Mouse (Mus musculus): ENCODE measurements around the gene Nyx. TPM values are rescaled to one million over a fixed set of nuclear protein-coding genes. Genes with fewer than 3 reads are reported as not detected.

Nyx gene
- total RNA-seq (2012; rRNA removed) (0.13 and 0.31 TPM in 2 replicates), polyA plus RNA-seq (2012; ENCODE audit: insufficient read depth in 1 of 2, insufficient read length in 2 of 2, low read depth in 1 of 2, low replicate concordance in 2 of 2, missing spikeins in 1 of 2) (under 1 TPM in 1 of 2 experiments, not detected in 1; 0.11 TPM)

DNA sequence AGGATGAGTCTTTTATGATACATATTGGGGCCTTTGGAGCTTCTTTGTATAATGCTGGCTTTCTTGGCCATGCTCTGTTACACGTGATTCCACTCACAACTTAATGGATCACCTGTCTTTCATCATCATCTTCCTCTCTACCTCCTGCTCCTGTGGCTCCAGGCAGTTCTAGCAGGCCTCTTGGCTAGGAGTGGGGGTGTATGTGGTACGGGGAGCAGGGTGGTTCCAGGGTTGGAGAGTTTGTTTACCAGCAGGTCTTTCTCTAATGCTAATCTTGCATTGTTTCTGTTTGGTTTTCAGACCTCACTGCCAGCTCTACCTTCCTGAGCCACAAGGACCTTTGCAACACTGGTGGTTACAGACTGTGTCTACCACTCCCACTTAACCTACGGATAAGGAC is at the start of gene Nyx:
Gene Nyx, plus strand, starts transcription at position 301 of the 400 bp plus-strand sequence.
- TF ChIP-seq ZNF384 (IDR thresholded peaks at IDR 0.05; ENCODE audit: low read depth, low read length) (no peak), NELFE (IDR thresholded peaks at IDR 0.05; ENCODE audit: low read depth, low read length) (no peak), MAFK (IDR thresholded peaks at IDR 0.05; ENCODE audit: borderline replicate concordance, low read depth, low read length) (no peak), CHD1 (IDR thresholded peaks at IDR 0.05; ENCODE audit: low read depth, low read length) (no peak), POLR2A (IDR thresholded peaks at IDR 0.05; ENCODE audit: control insufficient read depth in 1 of 2, insufficient read depth in 1 of 2, low read depth in 1 of 2, low read length in 2 of 2, poor library complexity in 1 of 2) (no peak), MAX (IDR thresholded peaks at IDR 0.05; ENCODE audit: low read length) (no peak), TCF12 (IDR thresholded peaks at IDR 0.05; ENCODE audit: low read depth, low read length) (no peak), MEF2A (IDR thresholded peaks at IDR 0.05; ENCODE audit: extremely low read depth, insufficient replicate concordance, low read depth, low read length, poor library complexity, severe bottlenecking) (no peak), USF2 (IDR thresholded peaks at IDR 0.05; ENCODE audit: borderline replicate concordance in 1 of 2, insufficient read depth in 1 of 2, low read depth in 1 of 2, low read length in 2 of 2) (no peak)
- no peak within 1 kb of the TSS for H3K9ac ChIP-seq (ENCODE audit: control insufficient read depth, low read depth, low read length, poor library complexity, severe bottlenecking)
- H3K36me3 ChIP-seq (ENCODE audit: control insufficient read depth in 1 of 2, insufficient read depth in 2 of 2, low read length in 2 of 2) = peaks cover 0 to 18% of the 10 kb centered on the region in 2 experiments; a peak in 2 of 4 replicates
- peaks cover 2% of the 10 kb centered on the region; the same call in 1 of the 2 replicates for H3K79me2 ChIP-seq (ENCODE audit: control insufficient read depth, insufficient read depth, low read length, poor library complexity)
- no peak within 1 kb of the TSS for H3K4me3 ChIP-seq (ENCODE audit: control insufficient read depth in 1 of 2, insufficient read depth in 1 of 2, low read depth in 2 of 2, low read length in 2 of 2)
- no peaks in the 10 kb centered on the region for H3K9me3 ChIP-seq (replicated peaks; ENCODE audit: insufficient read depth, low read length)
- H3K27me3 ChIP-seq (ENCODE audit: control insufficient read depth in 1 of 2, insufficient read depth in 2 of 2, low read length in 2 of 2) = no peaks in the 10 kb centered on the region
- H3K4me1 ChIP-seq (ENCODE audit: control insufficient read depth in 1 of 2, insufficient read depth in 2 of 2, low read length in 2 of 2) = peaks cover 12 to 23% of the 10 kb centered on the region in 2 experiments
- DNase-seq (ENCODE audit: low read depth, low spot score) = no peak
- H3K27ac ChIP-seq (ENCODE audit: control insufficient read depth, low read depth, low read length) = no peak within 1 kb of the TSS

GRCm38 (mm10) chrX:13422047-13422446 is 43.9 kb upstream of the Nyx start:
- Histone ChIP-seq H3K36me3 (ENCODE audit: control insufficient read depth in 1 of 2, insufficient read depth in 2 of 2, low read length in 2 of 2) (no peaks in the 10 kb centered on the region), H3K27me3 (ENCODE audit: control insufficient read depth in 1 of 2, insufficient read depth in 2 of 2, low read length in 2 of 2) (no peaks in the 10 kb centered on the region), H3K4me1 (ENCODE audit: control insufficient read depth in 1 of 2, insufficient read depth in 2 of 2, low read length in 2 of 2) (no peaks in the 10 kb centered on the region), H3K27ac (ENCODE audit: control insufficient read depth, low read depth, low read length) (no peak overlapping the region), H3K9ac (ENCODE audit: control insufficient read depth, low read depth, low read length, poor library complexity, severe bottlenecking) (no peak overlapping the region), H3K9me3 (replicated peaks; ENCODE audit: insufficient read depth, low read length) (no peaks in the 10 kb centered on the region), H3K79me2 (ENCODE audit: control insufficient read depth, insufficient read depth, low read length, poor library complexity) (no peaks in the 10 kb centered on the region), H3K4me3 (ENCODE audit: control insufficient read depth in 1 of 2, insufficient read depth in 1 of 2, low read depth in 2 of 2, low read length in 2 of 2) (no peak overlapping the region)
- TF ChIP-seq MXI1 (IDR thresholded peaks at IDR 0.05; ENCODE audit: low read depth, low read length) (peak; percentile 49; the same call in 1 of the 2 replicates), MAX (IDR thresholded peaks at IDR 0.05; ENCODE audit: low read length) (peak; percentile 59; the same call in 1 of the 2 replicates), ZNF384 (IDR thresholded peaks at IDR 0.05; ENCODE audit: low read depth, low read length) (peak; percentile 74), USF2 (IDR thresholded peaks at IDR 0.05; ENCODE audit: borderline replicate concordance in 1 of 2, insufficient read depth in 1 of 2, low read depth in 1 of 2, low read length in 2 of 2) (0 out of 4 replicates have a peak, but pooled peaks of 1 of the 2 experiments have one; percentile 16), NRF1 (IDR thresholded peaks at IDR 0.05; ENCODE audit: insufficient read depth, low read depth, low read length, poor library complexity, severe bottlenecking) (no peak), MAZ (IDR thresholded peaks at IDR 0.05; ENCODE audit: low read depth, low read length) (no peak), CTCF (IDR thresholded peaks at IDR 0.05 in 2 of 3, conservative IDR thresholded peaks at IDR 0.05 in 1 of 3; ENCODE audit: control insufficient read depth in 1 of 3, insufficient read depth in 1 of 3, low read depth in 2 of 3, low read length in 3 of 3, poor library complexity in 1 of 3, severe bottlenecking in 1 of 3) (no peak), BHLHE40 (IDR thresholded peaks at IDR 0.05; ENCODE audit: borderline replicate concordance, low read depth, low read length) (peak; percentile 41; the same call in 1 of the 2 replicates), UBTF (IDR thresholded peaks at IDR 0.05; ENCODE audit: borderline replicate concordance, insufficient read depth, low read depth, low read length) (no peak), POLR2AphosphoS5 (IDR thresholded peaks at IDR 0.05; ENCODE audit: borderline replicate concordance, low read depth, low read length) (no peak), ETS1 (IDR thresholded peaks at IDR 0.05; ENCODE audit: low read depth, low read length) (peak; percentile 35; the same call in 1 of the 2 replicates), ZKSCAN1 (IDR thresholded peaks at IDR 0.05; ENCODE audit: low read depth, low read length) (no peak), MAFK (IDR thresholded peaks at IDR 0.05; ENCODE audit: borderline replicate concordance, low read depth, low read length) (no peak), USF1 (IDR thresholded peaks at IDR 0.05; ENCODE audit: low read depth, low read length) (peak; percentile 65; the same call in 1 of the 2 replicates)
- DNase-seq (ENCODE audit: low read depth, low spot score) = peak; percentile 47
